ENCODE assay signal across 8 mouse cellular contexts in the genomic region with DNA sequence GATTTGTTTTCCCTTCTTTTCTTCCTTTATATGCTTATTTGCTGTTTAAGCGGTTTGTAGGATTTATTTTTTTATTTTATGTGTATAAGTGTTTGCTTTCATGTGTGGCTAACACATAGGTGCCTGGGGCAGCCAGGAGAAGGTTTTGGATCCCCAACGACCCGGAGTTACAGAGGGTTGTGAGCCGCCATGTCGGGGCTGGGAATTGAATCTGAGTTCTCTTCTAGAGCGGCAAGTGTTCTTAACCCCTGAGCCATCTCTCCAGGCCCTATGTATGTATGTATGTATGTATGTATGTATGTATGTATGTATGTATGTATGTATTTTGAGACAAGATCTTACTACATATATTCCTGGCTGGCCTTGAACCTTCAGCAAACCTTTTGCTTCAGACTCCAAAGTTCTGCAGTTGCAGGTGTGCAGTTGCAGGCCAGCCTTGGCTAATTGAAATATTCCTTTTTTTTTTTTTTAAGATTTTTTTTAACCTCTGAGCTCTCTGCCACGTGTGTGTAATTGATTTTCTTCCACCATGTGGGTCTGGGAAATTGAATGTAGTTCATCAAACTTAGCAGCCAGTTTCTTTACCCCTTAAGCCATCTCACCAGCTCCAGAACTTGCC. TPM values are rescaled to one million over a fixed set of nuclear protein-coding genes. Genes with fewer than 3 reads are reported as not detected.
DNase-seq lines count a peak whose midpoint lies in the region; ATAC-seq lines count a peak whose summit lies in the region.

No protein-coding gene starts in this region.

- H3K36me3 ChIP-seq in heart, embryonic 13.5 days: no peaks in the 10 kb centered on the region
- no peaks in the 10 kb centered on the region for H3K36me3 ChIP-seq in limb, embryonic 12.5 days
- no peaks in the 10 kb centered on the region for H3K36me3 ChIP-seq in neural tube, embryonic 15.5 days

- WGBS in heart, embryonic 13.5 days: 19% methylated on average over 7 of the region's 7 CpGs
- 16% methylated on average over 7 of the region's 7 CpGs for WGBS in limb, embryonic 12.5 days
- 10% methylated on average over 7 of the region's 7 CpGs for WGBS in neural tube, embryonic 15.5 days

- peak; percentile 26 for DNase-seq in kidney, adult 11 months
- DNase-seq in kidney, postnatal 10 days: no peak
- DNase-seq in ZHBTc4 (ENCODE audit: low read depth, low spot score): peak; percentile 25
- no peak for DNase-seq in spleen, postnatal 36 days (ENCODE audit: low spot score in 2 of 2)
- no peak for DNase-seq in frontal cortex, postnatal 25 days (ENCODE audit: low spot score in 2 of 2)

- peak overlapping the region; percentile 100 for H3K27ac ChIP-seq in heart, embryonic 13.5 days (replicated peaks)
- peak overlapping the region; percentile 97 for H3K27ac ChIP-seq in limb, embryonic 12.5 days
- peak overlapping the region; percentile 97 for H3K27ac ChIP-seq in neural tube, embryonic 15.5 days (replicated peaks)

- peak overlapping the region; percentile 71 for H3K4me2 ChIP-seq in heart, embryonic 13.5 days
- H3K4me2 ChIP-seq in limb, embryonic 12.5 days: peak overlapping the region; percentile 61
- peak overlapping the region; percentile 54 for H3K4me2 ChIP-seq in neural tube, embryonic 15.5 days

- H3K4me3 ChIP-seq in heart, embryonic 13.5 days: peak overlapping the region; percentile 86
- peak overlapping the region; percentile 91 for H3K4me3 ChIP-seq in limb, embryonic 12.5 days (replicated peaks)
- H3K4me3 ChIP-seq in neural tube, embryonic 15.5 days (replicated peaks): peak overlapping the region; percentile 80

- H3K4me1 ChIP-seq in heart, embryonic 13.5 days: peaks cover 59% of the 10 kb centered on the region
- H3K4me1 ChIP-seq in limb, embryonic 12.5 days (replicated peaks): peaks cover 36% of the 10 kb centered on the region
- peaks cover 43% of the 10 kb centered on the region for H3K4me1 ChIP-seq in neural tube, embryonic 15.5 days

- no peaks in the 10 kb centered on the region for H3K9me3 ChIP-seq in heart, embryonic 13.5 days
- no peaks in the 10 kb centered on the region for H3K9me3 ChIP-seq in limb, embryonic 12.5 days
- no peaks in the 10 kb centered on the region for H3K9me3 ChIP-seq in neural tube, embryonic 15.5 days (replicated peaks)

- no peaks in the 10 kb centered on the region for H3K27me3 ChIP-seq in heart, embryonic 13.5 days (replicated peaks)
- no peaks in the 10 kb centered on the region for H3K27me3 ChIP-seq in limb, embryonic 12.5 days
- H3K27me3 ChIP-seq in neural tube, embryonic 15.5 days (replicated peaks): no peaks in the 10 kb centered on the region

- ATAC-seq in heart, embryonic 13.5 days (ENCODE audit: extremely low read depth, insufficient number of reproducible peaks, low FRiP score, low TSS enrichment): no peak
- no peak for ATAC-seq in limb, embryonic 12.5 days (ENCODE audit: insufficient number of reproducible peaks, insufficient read depth, low FRiP score, low TSS enrichment, low read depth)
- no peak for ATAC-seq in neural tube, embryonic 15.5 days (ENCODE audit: low FRiP score)

- peak overlapping the region; percentile 97 for H3K9ac ChIP-seq in heart, embryonic 13.5 days
- H3K9ac ChIP-seq in limb, embryonic 12.5 days (replicated peaks): peak overlapping the region; percentile 98
- H3K9ac ChIP-seq in neural tube, embryonic 15.5 days (replicated peaks): peak overlapping the region; percentile 90

RNA-seq across cellular contexts. Expression of gene Nipsnap2, which starts 1.0 kb away (rescaled TPM):
- 269 and 291 TPM in 2 replicates for polyA plus RNA-seq in heart, embryonic 13.5 days (2015; fragmentation: Nextera tagmentation; extraction: Ambion mirVana)
- polyA plus RNA-seq in limb, embryonic 12.5 days (2016; fragmentation: Nextera tagmentation; extraction: Ambion mirVana): 101 and 106 TPM in 2 replicates
- 94.9 and 95.7 TPM in 2 replicates for polyA plus RNA-seq in neural tube, embryonic 15.5 days (2015; fragmentation: Nextera tagmentation; extraction: Ambion mirVana)

RNA-seq across cellular contexts. Expression of gene Mrps17, which starts 10.6 kb away (rescaled TPM):
- 151 and 163 TPM in 2 replicates for polyA plus RNA-seq in heart, embryonic 13.5 days (2015; fragmentation: Nextera tagmentation; extraction: Ambion mirVana)
- 178 and 186 TPM in 2 replicates for polyA plus RNA-seq in limb, embryonic 12.5 days (2016; fragmentation: Nextera tagmentation; extraction: Ambion mirVana)
- 169 and 174 TPM in 2 replicates for polyA plus RNA-seq in neural tube, embryonic 15.5 days (2015; fragmentation: Nextera tagmentation; extraction: Ambion mirVana)

RNA-seq across cellular contexts. Expression of gene Sept14, which starts 17.6 kb away (rescaled TPM):
- not detected in 2 replicates for polyA plus RNA-seq in heart, embryonic 13.5 days (2015; fragmentation: Nextera tagmentation; extraction: Ambion mirVana)
- not detected in 2 replicates for polyA plus RNA-seq in limb, embryonic 12.5 days (2016; fragmentation: Nextera tagmentation; extraction: Ambion mirVana)
- not detected in 2 replicates for polyA plus RNA-seq in neural tube, embryonic 15.5 days (2015; fragmentation: Nextera tagmentation; extraction: Ambion mirVana)

RNA-seq across cellular contexts. Expression of gene Zfp11, which starts 56.0 kb away (rescaled TPM):
- polyA plus RNA-seq in heart, embryonic 13.5 days (2015; fragmentation: Nextera tagmentation; extraction: Ambion mirVana): 4.2 and 4.3 TPM in 2 replicates
- 6.3 and 6.5 TPM in 2 replicates for polyA plus RNA-seq in limb, embryonic 12.5 days (2016; fragmentation: Nextera tagmentation; extraction: Ambion mirVana)
- polyA plus RNA-seq in neural tube, embryonic 15.5 days (2015; fragmentation: Nextera tagmentation; extraction: Ambion mirVana): 6.5 and 6.6 TPM in 2 replicates

Comparison
In these comparisons a context has a peak if more than half of its experiments do, and no peak if none do; other contexts are left out.
1. DNase-seq: peak in kidney, adult 11 months (single experiment) and ZHBTc4 (single experiment); none in kidney, postnatal 10 days (single experiment), spleen, postnatal 36 days (0 of 2) and frontal cortex, postnatal 25 days (0 of 2).
2. Peak in every context shown above with its lines, with median percentiles within 50 percentile points of each other: H3K27ac ChIP-seq, H3K4me2 ChIP-seq, H3K4me3 ChIP-seq and H3K9ac ChIP-seq.